Mouse (Mus musculus): ENCODE results near the gene Adgrg7.
A peak's percentile ranks its signal among the peaks of the same experiment; 100 is the strongest.

The Adgrg7 gene

DNA sequence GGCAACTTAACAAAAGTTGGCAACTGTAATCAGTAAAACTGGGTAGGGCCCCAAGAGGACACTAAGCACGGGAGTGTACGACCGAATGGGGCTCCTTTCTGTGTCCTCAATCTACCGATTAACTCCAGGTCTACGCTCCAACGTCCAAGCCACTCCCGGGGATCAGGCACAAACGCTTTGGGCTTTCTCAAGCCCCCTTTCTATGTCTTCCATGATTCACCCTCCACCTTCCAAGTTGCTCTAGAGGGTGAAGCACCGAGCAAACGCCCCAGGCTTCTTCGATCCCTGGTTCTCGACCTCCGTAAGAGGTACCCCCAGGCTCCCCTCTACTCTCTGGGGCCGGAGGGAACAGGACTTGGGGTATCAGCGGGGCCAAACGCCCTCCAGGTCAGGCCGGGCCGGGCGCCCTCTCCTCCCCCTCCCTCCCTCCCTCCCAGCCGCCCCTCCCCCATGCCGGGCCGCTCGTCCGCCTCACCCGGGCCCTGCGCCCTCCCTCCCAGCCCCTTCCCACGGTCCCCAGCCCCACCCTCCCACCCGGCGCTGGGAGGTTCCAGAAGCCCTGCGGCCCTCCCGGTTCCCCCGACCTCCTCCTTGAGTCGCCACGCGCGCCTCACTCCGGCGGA lies 79.0 kb downstream of the Adgrg7 start:
- peak; percentile 24; the same call in 1 of the 2 replicates for ATAC-seq (ENCODE audit: insufficient number of reproducible peaks, low FRiP score, low TSS enrichment)

DNA sequence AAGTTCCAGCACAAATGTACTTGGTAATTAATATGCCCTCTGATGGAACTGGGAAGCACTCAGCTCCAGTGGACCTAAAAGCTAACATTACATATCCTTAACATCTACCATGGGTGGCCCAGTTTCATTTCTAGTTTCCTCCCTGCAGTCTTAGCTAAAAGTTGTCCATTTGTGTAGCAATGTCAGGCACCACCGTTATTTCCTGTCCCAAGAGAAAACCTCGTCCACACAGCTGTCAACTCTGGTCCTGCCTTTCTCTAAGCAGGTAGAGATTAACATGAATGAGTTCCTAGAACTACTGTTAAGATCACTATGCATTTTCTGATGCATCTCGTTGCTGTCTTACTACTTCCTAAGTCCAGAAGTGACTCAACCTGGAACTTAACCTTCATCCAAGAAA lies 80.0 kb downstream of the Adgrg7 start:
- ATAC-seq (ENCODE audit: insufficient number of reproducible peaks, low FRiP score, low TSS enrichment), result no peak

DNA sequence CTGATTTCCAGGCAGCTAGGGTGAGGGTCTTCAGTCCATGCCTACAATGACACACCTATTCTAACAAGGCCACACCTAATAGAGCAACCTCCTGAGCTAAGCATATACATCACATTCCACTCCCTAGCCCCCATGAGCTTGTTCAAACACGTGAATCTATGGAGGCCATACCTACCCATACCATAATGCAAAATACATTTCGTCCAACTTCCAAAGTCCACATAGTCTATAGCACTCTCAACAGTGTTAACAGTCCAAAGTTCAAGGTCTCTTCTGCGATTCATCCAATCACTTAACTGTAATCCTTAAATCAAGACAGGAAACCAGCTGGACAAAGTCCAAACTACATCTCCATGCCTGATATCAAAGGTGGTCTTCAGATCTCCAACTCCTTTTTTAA lies 85.6 kb downstream of the Adgrg7 start:
- ATAC-seq (ENCODE audit: insufficient number of reproducible peaks, low FRiP score, low TSS enrichment), result no peak

DNA sequence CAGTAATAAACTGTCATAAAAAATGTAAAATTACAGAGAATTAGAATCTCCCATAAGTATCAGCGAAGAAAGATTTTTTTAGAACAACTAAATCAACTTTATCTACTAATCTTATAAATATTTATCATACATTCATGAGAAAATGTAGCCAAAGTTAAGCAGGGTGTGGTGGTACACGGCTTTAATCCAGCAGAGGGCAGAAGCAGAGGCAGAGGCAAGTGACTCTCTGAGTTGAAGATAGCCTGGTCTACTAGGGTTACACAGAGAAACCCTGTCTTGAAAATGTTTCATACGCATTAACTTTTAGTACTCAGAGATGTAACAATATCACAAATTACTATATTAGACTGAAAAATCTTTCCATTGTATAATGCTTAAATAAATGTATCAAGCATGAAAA lies 89.9 kb downstream of the Adgrg7 start:
- ATAC-seq (ENCODE audit: insufficient number of reproducible peaks, low FRiP score, low TSS enrichment), result no peak

DNA sequence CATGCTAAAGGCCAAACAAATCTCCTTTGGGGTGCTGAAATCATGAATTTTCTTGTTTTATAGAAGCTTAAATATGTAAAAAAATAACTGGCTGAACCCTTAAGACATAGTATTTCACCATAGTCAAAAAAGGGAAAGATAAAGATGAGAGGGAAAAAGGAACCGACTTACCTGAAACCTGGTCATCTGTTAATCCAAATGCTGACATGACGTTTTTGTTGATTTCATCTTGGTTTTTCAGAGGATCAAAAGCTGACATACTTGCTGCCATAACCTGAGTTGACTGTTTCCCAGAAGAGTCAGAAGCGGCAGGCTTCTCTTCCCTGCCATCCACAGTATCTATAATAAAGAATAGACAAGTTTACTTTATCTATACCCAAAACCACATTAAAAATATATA lies 94.8 kb downstream of the Adgrg7 start:
- ATAC-seq (ENCODE audit: insufficient number of reproducible peaks, low FRiP score, low TSS enrichment), result no peak

DNA sequence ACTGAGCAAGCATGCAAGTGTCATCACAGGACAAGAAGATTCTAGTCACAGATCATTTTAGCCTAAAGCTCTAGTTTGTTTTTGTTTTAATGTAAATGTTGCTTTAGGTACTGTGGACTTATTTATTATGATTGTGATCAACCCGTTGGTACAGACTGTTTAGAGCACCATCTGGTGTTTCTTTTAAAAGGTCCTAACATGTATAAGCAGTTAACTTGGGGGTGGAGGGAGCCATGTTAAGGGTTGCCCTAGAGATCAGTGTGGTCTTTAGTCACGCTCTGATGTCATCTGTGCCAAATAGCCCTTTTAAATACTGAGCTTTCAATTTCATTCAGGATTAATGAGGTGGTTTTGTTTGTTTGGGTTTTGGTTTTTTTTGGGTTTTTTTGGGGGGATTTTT lies 99.2 kb downstream of the Adgrg7 start:
- no peak for ATAC-seq (ENCODE audit: insufficient number of reproducible peaks, low FRiP score, low TSS enrichment)

DNA sequence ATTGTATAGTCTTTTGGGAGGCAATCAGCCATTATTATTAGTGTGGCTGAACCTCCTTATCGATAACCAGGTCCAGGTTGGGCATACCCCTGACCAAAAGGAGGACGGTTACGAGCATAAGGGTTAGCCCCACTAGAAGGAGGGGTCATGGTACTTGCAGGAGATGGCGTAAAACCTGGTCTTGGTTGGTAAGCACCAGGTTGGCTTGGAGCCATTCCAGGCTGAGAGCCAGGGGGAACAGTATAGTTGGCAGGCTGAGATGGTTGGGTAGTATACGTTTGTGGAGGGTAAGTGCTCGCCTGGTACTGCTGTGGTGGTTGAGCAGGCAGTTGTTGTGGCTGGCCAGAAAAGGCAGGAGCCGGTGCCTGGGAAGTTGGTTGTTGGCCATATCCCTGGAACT lies 104.9 kb downstream of the Adgrg7 start:
- ATAC-seq (ENCODE audit: insufficient number of reproducible peaks, low FRiP score, low TSS enrichment), result peak; percentile 52; the same call in 1 of the 2 replicates

DNA sequence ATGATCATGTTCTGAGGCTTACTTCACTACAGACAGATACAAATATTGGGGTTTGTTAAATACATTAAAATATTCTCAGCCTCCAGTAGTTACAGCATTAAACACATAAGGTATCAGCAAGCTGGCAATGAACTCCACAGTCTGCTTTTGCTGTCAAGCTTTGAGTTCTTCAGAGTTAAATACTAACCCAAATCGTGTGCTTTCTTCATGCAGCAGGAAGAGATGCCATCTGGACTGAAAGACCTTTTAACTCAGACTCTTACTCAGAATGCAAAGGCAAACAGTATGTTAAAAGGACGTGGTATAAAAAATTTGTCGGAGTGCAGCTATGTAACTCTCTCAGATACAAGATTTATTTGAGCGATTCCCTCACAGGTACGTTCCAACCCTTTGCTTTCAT lies 108.9 kb downstream of the Adgrg7 start:
- ATAC-seq (ENCODE audit: insufficient number of reproducible peaks, low FRiP score, low TSS enrichment), result no peak

DNA sequence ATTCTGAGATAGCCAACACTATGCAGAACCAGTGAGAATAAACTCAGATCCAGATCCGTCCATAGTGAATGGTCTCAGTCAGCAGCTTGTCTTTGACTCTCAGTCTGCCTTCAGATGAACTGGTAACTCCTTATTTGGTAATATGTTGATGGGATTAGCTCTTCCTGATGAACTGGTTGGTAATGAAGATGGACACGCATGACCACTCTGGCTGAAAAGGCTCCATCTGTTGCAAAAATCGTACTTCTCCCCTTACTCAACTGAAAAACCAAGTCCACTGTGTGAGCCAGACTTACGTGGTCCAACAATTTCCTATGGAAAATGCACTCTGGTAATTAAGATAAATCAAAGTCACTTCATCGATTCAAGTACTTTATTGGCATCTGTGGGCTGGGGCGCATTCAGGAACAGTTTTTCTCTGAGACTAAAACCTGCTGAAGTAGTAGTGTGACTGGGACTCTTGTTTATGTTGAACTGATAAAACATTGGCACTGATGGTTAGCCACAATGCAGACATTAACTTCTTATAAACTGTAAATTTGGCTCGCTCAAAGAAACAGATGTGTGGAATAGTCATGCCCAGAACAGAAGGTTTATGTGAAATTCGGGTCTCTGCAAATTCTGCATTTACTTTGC lies 114.5 kb downstream of the Adgrg7 start:
- no peak for ATAC-seq (ENCODE audit: insufficient number of reproducible peaks, low FRiP score, low TSS enrichment)

DNA sequence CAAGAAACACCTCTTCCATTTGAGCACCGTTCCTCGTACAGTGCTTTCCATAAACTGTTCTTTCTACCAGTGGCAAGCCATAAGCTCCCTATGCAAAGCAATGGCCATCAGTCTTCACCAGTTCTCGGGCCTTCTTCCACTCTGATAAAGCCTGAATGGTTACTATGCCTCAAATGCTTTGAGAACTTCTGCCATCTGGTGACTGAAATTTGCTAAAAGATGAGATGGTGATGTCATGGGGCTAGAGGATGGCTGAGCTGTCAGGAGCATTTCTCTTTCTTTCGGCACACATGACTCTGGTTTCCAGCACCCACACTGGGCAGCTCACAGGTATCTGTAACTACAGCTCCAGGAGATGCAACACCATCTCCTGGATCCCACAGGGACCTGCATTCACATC lies 118.5 kb downstream of the Adgrg7 start:
- ATAC-seq (ENCODE audit: insufficient number of reproducible peaks, low FRiP score, low TSS enrichment), result peak; percentile 87
